Mouse (Mus musculus): ENCODE data around the gene Mr1. TPM values are rescaled to one million over a fixed set of nuclear protein-coding genes. Genes with fewer than 3 reads are reported as not detected.

The Mr1 gene
- polyA plus RNA-seq, 1 experiment from 2014 or later = 1.6 TPM

DNA sequence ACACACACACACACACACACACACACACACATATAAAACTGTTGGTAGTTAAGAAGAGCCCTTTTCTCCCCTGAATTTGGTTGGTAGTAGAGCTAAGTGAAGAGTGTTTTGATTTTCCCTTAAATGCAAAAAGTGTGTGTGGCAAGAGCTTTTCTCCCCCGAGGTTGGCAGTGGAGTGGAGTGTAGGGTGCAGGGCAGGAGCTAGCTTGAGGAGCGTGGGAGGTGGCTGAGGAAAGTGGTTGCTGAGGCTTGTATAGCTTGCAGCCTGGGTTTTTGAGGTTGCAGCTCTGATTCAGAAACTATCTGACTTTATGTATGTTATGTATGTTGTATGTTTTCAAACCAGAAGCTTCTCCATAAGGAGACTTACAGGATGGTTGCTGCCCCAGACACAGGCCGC lies 20.8 kb upstream of the Mr1 start:
- Histone ChIP-seq H3K27ac (replicated peaks) (no peak overlapping the region), H3K4me3 (replicated peaks) (no peak overlapping the region), H3K9ac (replicated peaks) (no peak overlapping the region), H3K27me3 (replicated peaks) (no peaks in the 10 kb centered on the region), H3K4me1 (peaks cover 13% of the 10 kb centered on the region; the same call in 1 of the 2 replicates), H3K36me3 (no peaks in the 10 kb centered on the region), H3K4me2 (no peak overlapping the region), H3K9me3 (replicated peaks) (no peaks in the 10 kb centered on the region)
- 93% methylated on average over 3 of the region's 3 CpGs for WGBS
- no peak for ATAC-seq (ENCODE audit: low FRiP score)

DNA sequence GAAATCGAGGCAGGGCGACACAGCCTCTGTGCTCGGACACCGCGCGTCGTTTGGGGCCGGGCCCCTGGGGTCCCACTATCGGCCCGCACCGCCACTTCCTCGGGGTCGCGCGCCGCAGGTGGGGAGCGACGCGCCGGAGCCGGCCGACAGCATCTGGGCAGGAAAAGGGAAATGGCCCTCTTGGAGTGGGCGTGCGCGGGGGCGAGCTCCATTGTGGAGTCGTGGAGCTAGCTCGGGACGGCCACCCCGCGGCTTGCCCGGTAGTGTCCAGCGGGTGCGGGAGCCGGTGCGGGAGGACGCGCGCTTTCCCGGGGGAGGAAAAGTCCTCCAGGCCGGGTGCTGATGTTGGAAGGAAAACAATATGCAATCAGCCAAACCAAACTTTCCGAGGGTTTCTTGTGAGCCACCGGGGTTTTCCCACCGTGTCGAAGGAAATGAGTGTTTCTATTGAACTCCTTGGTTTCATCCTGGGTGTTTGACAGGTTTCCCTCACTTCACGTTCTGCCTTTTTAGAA lies 12.4 kb upstream of the Mr1 start:
- WGBS = under 1% methylated on average over 44 of the region's 46 CpGs
- H3K27ac ChIP-seq (replicated peaks) = peak overlapping the region; percentile 92
- H3K27me3 ChIP-seq (replicated peaks) = no peaks in the 10 kb centered on the region
- peak overlapping the region; percentile 66 for H3K4me2 ChIP-seq
- peaks cover 14% of the 10 kb centered on the region for H3K4me1 ChIP-seq
- no peaks in the 10 kb centered on the region for H3K36me3 ChIP-seq
- no peaks in the 10 kb centered on the region for H3K9me3 ChIP-seq (replicated peaks)
- ATAC-seq (ENCODE audit: low FRiP score) = peak; percentile 75
- peak overlapping the region; percentile 89 for H3K9ac ChIP-seq (replicated peaks)
- peak overlapping the region; percentile 97 for H3K4me3 ChIP-seq (replicated peaks)

DNA sequence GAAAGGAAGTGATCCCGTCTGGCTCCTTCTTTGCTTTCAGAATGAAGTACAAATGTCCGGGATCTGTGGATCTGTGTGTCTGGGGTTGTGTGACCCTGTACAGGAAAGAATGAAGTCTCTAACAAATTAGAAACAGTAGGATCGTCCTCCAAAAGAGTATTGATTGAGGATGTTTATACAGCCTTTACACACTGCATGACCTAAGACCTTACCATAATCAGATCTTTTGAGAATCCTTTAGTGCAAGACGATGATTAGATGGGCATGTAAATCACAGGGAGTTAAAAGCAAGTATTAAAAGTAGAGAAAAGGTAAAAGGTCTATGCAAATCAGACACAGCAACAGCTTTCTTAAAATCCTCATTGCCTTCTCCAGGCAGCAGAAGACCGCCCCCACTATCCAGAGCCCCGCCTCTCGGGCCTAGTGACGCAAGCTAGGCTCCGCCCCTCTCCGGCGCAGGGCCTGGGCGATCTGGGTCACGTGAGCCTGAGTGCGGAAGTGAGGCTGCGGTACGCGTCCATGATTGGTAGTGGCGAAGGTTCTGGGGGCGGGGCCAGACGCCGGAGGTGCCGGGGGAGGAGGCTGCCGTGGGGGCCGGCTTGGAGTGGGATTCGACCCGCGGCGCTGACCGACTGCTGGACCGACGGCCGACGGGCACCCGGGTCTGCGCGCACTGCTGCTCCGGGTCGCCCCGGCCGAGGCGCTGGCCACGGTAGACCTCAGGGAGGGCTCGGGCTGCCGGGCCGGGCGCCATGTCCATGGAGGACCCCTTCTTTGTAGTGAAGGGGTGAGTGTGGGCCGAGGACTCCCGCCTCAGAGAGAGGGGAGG lies 11.7 kb upstream of the Mr1 start, which contains the start of gene Stx6:
Gene Stx6 (plus strand): TSS at position 575 of the 829 bp plus-strand sequence.
- peak within 1 kb of the TSS; percentile 89 for H3K9ac ChIP-seq (replicated peaks)
- peaks cover 11% of the 10 kb centered on the region for H3K4me1 ChIP-seq
- peak within 1 kb of the TSS; percentile 97 for H3K4me3 ChIP-seq (replicated peaks)
- peak; percentile 99 for ATAC-seq (ENCODE audit: low FRiP score)
- 2% methylated on average over 48 of the region's 48 CpGs for WGBS
- H3K36me3 ChIP-seq = no peaks in the 10 kb centered on the region
- peak within 1 kb of the TSS; percentile 92 for H3K27ac ChIP-seq (replicated peaks)
- H3K27me3 ChIP-seq (replicated peaks) = no peaks in the 10 kb centered on the region
- H3K9me3 ChIP-seq (replicated peaks) = no peaks in the 10 kb centered on the region
- H3K4me2 ChIP-seq = peak within 1 kb of the TSS; percentile 66

DNA sequence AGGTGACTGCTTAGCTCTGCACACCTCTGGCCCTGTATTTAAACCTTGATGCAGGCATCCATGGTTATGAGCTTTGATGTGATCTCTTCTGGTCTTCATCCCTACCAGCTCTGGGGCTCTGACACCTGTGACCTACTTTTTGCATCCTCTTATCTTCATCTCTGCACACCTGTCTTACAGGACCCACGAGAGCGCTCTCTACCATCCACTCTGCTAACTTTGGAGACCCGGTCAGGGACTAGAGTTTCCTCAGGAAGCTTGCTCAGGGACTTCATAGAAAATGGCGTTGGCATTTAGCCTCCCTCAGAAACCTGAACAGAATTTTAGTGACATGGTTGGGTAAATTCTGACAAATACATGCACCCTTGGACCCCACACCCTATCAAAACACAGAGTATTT lies 7.3 kb upstream of the Mr1 start:
- Histone ChIP-seq H3K4me2 (no peak overlapping the region), H3K36me3 (no peaks in the 10 kb centered on the region), H3K4me3 (replicated peaks) (no peak overlapping the region), H3K9ac (replicated peaks) (no peak overlapping the region), H3K27ac (replicated peaks) (no peak overlapping the region), H3K27me3 (replicated peaks) (no peaks in the 10 kb centered on the region), H3K9me3 (replicated peaks) (no peaks in the 10 kb centered on the region), H3K4me1 (no peaks in the 10 kb centered on the region)
- ATAC-seq (ENCODE audit: low FRiP score) = no peak
- WGBS = 87% methylated on average over 4 of the region's 4 CpGs

DNA sequence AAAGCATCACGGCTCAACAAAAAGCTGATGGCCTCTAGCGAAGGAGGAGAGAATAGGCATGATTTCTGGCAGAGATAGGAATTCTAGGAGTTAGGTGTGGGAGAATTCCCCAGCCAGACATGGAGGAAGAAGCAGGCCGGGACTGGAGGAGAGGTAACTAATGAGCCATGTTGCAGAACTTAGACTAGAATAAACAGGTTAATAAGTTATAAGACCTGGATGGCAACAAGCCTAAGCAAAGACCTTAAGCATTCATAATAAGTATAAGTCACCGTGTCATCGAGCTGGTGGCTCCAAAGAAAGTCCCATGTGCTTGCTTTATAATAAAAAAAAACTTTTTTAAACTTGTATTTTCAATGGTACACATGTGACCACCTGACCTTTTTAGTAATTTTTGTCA lies 4.2 kb upstream of the Mr1 start:
- ATAC-seq (ENCODE audit: low FRiP score) = no peak
- WGBS = 88% methylated on average over 5 of the region's 5 CpGs
- Histone ChIP-seq H3K4me2 (no peak overlapping the region), H3K27ac (replicated peaks) (no peak overlapping the region), H3K36me3 (no peaks in the 10 kb centered on the region), H3K27me3 (replicated peaks) (no peaks in the 10 kb centered on the region), H3K4me3 (replicated peaks) (no peak overlapping the region), H3K4me1 (no peaks in the 10 kb centered on the region), H3K9ac (replicated peaks) (no peak overlapping the region), H3K9me3 (replicated peaks) (no peaks in the 10 kb centered on the region)

DNA sequence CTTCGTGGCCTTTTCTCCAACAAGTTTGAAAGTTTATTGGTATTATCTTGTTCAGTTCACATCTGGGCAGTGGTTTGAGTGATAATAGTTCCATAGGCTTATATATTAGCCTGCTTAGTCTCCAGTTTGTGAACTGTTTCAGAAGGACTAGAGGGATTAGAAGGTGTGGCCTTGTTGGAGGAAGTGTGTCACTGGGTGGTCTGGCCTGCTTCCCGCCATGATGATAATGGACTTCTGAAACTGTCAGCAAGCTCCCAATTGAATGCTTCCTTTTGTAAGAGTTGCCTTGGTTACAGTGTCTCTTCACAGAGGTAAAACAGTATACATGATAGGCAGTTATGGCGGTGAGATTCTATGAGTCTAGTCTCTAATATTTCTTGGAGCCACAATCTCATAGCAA lies 2.8 kb upstream of the Mr1 start:
- Histone ChIP-seq H3K27ac (replicated peaks) (no peak overlapping the region), H3K27me3 (replicated peaks) (no peaks in the 10 kb centered on the region), H3K4me1 (no peaks in the 10 kb centered on the region), H3K4me3 (replicated peaks) (no peak overlapping the region), H3K36me3 (no peaks in the 10 kb centered on the region), H3K9me3 (replicated peaks) (no peaks in the 10 kb centered on the region), H3K9ac (replicated peaks) (no peak overlapping the region), H3K4me2 (no peak overlapping the region)
- 85% methylated on average over 3 of the region's 3 CpGs for WGBS
- ATAC-seq (ENCODE audit: low FRiP score) = no peak

DNA sequence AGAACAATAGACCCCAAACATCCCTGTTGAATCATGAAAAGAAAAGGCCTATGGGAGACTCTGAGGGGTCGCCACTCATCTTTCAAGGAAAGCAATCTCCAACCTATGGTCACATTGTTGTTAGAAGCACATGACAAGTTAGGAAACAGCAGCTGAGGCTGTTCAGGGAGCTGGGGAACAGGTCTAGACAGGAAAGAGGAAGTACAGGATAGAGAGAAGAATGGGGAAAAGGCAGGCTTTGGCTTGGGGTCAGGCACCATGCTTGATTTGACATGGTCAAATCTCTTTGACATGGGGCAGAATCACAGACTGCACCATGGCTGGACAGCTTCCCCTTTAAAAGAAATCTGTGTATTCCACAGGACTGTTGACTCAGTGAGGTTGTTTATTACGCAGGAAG lies 614 bp upstream of the Mr1 start:
- WGBS = 85% methylated on average over 2 of the region's 2 CpGs

DNA sequence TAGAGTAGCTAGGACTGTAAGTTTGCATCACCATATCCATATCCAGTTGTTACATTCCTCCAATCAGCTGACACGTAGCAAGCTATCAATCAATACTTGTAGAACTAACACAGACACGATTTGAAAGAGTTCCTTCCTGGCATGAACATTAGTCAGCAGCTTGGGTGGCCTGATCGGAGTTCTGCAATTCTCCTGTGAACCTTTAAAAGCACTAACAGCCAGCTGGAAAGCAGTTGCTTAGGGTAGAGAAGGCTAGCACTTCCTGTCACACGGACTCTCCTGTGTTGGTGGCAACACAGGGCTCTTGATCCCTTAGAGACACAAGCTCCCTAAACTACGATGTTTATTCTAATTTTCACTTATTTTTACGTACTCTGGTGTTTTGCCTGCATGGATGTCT lies 994 bp downstream of the Mr1 start:
- no peaks in the 10 kb centered on the region for H3K4me1 ChIP-seq
- peak overlapping the region; percentile 25; the same call in 1 of the 2 replicates for H3K4me3 ChIP-seq (replicated peaks)
- peak overlapping the region; percentile 37; the same call in 1 of the 2 replicates for H3K4me2 ChIP-seq
- no peak for ATAC-seq (ENCODE audit: low FRiP score)
- H3K9me3 ChIP-seq (replicated peaks) = no peaks in the 10 kb centered on the region
- no peak overlapping the region for H3K9ac ChIP-seq (replicated peaks)
- WGBS = 68% methylated on average over 6 of the region's 6 CpGs
- H3K27me3 ChIP-seq (replicated peaks) = no peaks in the 10 kb centered on the region
- no peak overlapping the region for H3K27ac ChIP-seq (replicated peaks)
- H3K36me3 ChIP-seq = no peaks in the 10 kb centered on the region

More for the DNA sequence above, 614 bp upstream of the Mr1 start:
- H3K36me3 ChIP-seq = no peaks in the 10 kb centered on the region
- H3K4me3 ChIP-seq (replicated peaks) = no peak overlapping the region
- H3K27ac ChIP-seq (replicated peaks) = no peak overlapping the region
- no peaks in the 10 kb centered on the region for H3K27me3 ChIP-seq (replicated peaks)
- H3K4me2 ChIP-seq = no peak overlapping the region
- H3K9me3 ChIP-seq (replicated peaks) = no peaks in the 10 kb centered on the region
- H3K9ac ChIP-seq (replicated peaks) = no peak overlapping the region
- ATAC-seq (ENCODE audit: low FRiP score) = no peak
- no peaks in the 10 kb centered on the region for H3K4me1 ChIP-seq

DNA sequence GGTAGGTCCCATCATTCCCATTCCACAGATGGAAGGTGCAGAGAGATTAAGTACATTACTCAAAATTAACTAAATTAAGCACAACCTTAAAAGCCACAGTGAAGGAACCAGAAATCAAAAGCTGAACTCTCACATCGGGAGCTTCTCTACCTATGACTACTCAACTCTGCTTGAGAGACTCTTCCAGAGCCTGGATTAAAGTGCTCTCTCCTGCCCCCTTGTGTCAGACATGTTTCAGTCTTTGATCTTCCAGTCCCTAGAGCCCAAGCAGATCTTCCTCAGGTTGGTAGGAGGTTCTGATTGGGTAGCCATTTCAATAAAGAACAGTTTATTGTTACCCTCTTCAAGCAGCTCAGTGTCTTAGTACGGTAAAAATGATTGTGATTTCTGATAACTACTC lies 6.5 kb downstream of the Mr1 start:
- Histone ChIP-seq H3K9me3 (replicated peaks) (no peaks in the 10 kb centered on the region), H3K27ac (replicated peaks) (no peak overlapping the region), H3K27me3 (replicated peaks) (no peaks in the 10 kb centered on the region), H3K4me3 (replicated peaks) (no peak overlapping the region), H3K4me2 (no peak overlapping the region), H3K36me3 (no peaks in the 10 kb centered on the region), H3K4me1 (no peaks in the 10 kb centered on the region), H3K9ac (replicated peaks) (no peak overlapping the region)
- 73% methylated on average over 2 of the region's 2 CpGs for WGBS
- ATAC-seq (ENCODE audit: low FRiP score) = no peak

DNA sequence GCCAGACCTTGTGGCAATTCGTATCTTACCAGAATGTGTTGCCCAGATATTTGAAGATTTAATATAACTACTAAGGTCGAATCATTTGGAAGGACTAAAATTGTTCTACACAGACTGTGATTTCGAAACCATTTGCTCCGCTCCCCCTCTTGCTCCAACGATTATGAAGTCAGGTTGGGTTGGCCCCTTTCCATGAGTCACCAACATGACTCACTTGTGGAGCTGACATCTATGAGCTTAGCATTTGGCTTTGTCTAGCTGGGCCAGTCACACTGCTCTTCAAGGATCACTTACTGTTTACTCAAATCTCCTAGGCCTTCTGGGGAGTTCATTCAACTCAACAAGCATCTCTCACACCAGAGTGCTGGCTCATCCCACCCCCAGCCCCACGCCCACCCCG lies 7.8 kb downstream of the Mr1 start:
- 95% methylated on average over 7 of the region's 7 CpGs for WGBS
- no peak overlapping the region for H3K9ac ChIP-seq (replicated peaks)
- H3K36me3 ChIP-seq = no peaks in the 10 kb centered on the region
- H3K4me3 ChIP-seq (replicated peaks) = no peak overlapping the region
- H3K4me2 ChIP-seq = no peak overlapping the region
- no peak for ATAC-seq (ENCODE audit: low FRiP score)
- H3K4me1 ChIP-seq = no peaks in the 10 kb centered on the region
- H3K27ac ChIP-seq (replicated peaks) = no peak overlapping the region
- H3K9me3 ChIP-seq (replicated peaks) = no peaks in the 10 kb centered on the region
- no peaks in the 10 kb centered on the region for H3K27me3 ChIP-seq (replicated peaks)

DNA sequence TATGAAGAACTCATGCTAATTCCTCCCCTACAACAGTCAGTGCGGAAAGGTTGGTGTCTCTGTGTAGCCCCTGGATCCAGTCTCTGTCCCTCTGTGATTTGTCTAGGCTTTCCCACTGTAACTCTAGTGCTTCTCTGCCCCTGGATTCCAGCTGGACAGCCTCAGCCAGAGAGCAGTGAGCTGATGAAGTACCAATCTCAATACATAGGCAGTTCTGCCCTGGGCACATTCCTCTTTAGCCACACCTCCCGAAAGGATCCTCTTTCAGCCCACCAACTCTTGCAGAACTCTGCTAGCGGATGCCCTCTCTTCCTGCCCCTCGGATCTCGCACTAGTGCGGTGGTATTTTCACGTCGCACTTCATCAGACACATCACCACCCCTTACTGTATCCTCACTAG lies 11.7 kb downstream of the Mr1 start:
- ATAC-seq (ENCODE audit: low FRiP score) = no peak
- Histone ChIP-seq H3K27ac (replicated peaks) (no peak overlapping the region), H3K36me3 (no peaks in the 10 kb centered on the region), H3K9ac (replicated peaks) (no peak overlapping the region), H3K27me3 (replicated peaks) (no peaks in the 10 kb centered on the region), H3K4me1 (no peaks in the 10 kb centered on the region), H3K4me3 (replicated peaks) (no peak overlapping the region), H3K9me3 (replicated peaks) (no peaks in the 10 kb centered on the region), H3K4me2 (no peak overlapping the region)
- 72% methylated on average over 8 of the region's 8 CpGs for WGBS

DNA sequence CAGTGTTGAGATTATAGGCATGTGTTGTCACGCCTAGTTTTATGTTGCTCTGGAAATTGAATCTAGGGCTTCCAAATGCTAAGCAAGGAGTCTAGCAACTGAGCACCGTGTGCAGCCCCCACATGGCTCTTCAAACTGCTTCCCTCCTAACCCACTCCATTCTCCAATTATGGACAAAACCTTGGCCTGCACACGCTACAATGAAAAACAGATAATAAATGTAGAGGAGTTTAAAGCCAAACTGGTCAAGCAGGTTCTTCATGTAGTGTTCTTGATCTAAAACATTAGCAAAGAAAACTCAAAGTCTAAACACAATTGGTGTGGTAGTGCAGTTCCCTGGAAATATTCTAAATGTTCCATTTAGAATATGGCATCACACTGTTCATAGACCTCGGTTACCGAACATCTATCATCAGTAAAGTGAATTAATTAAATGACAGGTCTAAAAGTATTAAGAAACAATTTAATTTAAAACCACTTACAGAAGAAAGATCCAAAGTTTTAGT lies 19.1 kb downstream of the Mr1 start:
- no peaks in the 10 kb centered on the region for H3K27me3 ChIP-seq (replicated peaks)
- no peak overlapping the region for H3K4me3 ChIP-seq (replicated peaks)
- no peaks in the 10 kb centered on the region for H3K4me1 ChIP-seq
- no peak overlapping the region for H3K27ac ChIP-seq (replicated peaks)
- H3K4me2 ChIP-seq = no peak overlapping the region
- no peaks in the 10 kb centered on the region for H3K36me3 ChIP-seq
- 94% methylated on average over 5 of the region's 5 CpGs for WGBS
- ATAC-seq (ENCODE audit: low FRiP score) = no peak
- no peaks in the 10 kb centered on the region for H3K9me3 ChIP-seq (replicated peaks)
- no peak overlapping the region for H3K9ac ChIP-seq (replicated peaks)
